Mouse (Mus musculus): ENCODE measurements around the gene Tyrobp.

Gene Tyrobp

GRCm38 (mm10) chr7:30429327-30429726, 15.8 kb downstream of the Tyrobp start:
- DNase-seq, result no peak

GRCm38 (mm10) chr7:30430191-30430590, 16.6 kb downstream of the Tyrobp start:
- peak; percentile 37 for DNase-seq

GRCm38 (mm10) chr7:30431793-30432192, 18.2 kb downstream of the Tyrobp start:
- peak; percentile 96 for DNase-seq

GRCm38 (mm10) chr7:30434238-30434637, 20.7 kb downstream of the Tyrobp start:
- DNase-seq, result no peak

- no peak for DNase-seq
These were observed 21.1 kb downstream of the Tyrobp start for GRCm38 (mm10) chr7:30434701-30435100.

GRCm38 (mm10) chr7:30435156-30435555, 21.6 kb downstream of the Tyrobp start:
- DNase-seq, result no peak

GRCm38 (mm10) chr7:30436879-30437278, 23.3 kb downstream of the Tyrobp start:
- no peak for DNase-seq

GRCm38 (mm10) chr7:30439734-30440133, 26.2 kb downstream of the Tyrobp start:
- DNase-seq, result no peak

GRCm38 (mm10) chr7:30440697-30441096, 27.1 kb downstream of the Tyrobp start:
- peak; percentile 74 for DNase-seq

- peak; percentile 45 for DNase-seq
These were observed 30.1 kb downstream of the Tyrobp start for GRCm38 (mm10) chr7:30443696-30444095.

GRCm38 (mm10) chr7:30444154-30444970, 30.8 kb downstream of the Tyrobp start:
- DNase-seq, result peak; percentile 67

- DNase-seq, result peak; percentile 57
These were observed 31.6 kb downstream of the Tyrobp start, which contains the start of gene Aplp1 for GRCm38 (mm10) chr7:30444971-30445751. TSS of gene Aplp1 (minus strand) at chr7:30445535.

GRCm38 (mm10) chr7:30450241-30450640, 36.7 kb downstream of the Tyrobp start:
- DNase-seq, result no peak

GRCm38 (mm10) chr7:30453327-30453726, 39.8 kb downstream of the Tyrobp start:
- DNase-seq, result no peak

GRCm38 (mm10) chr7:30453766-30454165, 40.2 kb downstream of the Tyrobp start:
- DNase-seq, result no peak

- DNase-seq, result no peak
These were observed 40.7 kb downstream of the Tyrobp start for GRCm38 (mm10) chr7:30454259-30454658.

GRCm38 (mm10) chr7:30456487-30456886, 42.9 kb downstream of the Tyrobp start:
- no peak for DNase-seq

- DNase-seq, result no peak
These were observed 43.5 kb downstream of the Tyrobp start for GRCm38 (mm10) chr7:30456911-30457628.

- no peak for DNase-seq
These were observed 44.2 kb downstream of the Tyrobp start, which contains the start of the genes Kirrel2 and Nphs1 for GRCm38 (mm10) chr7:30457629-30458330. TSS of gene Kirrel2 (minus strand) at chr7:30457690. TSS of gene Nphs1 (plus strand) at chr7:30458315.

GRCm38 (mm10) chr7:30459484-30459883, 45.9 kb downstream of the Tyrobp start:
- DNase-seq, result no peak

GRCm38 (mm10) chr7:30463568-30463967, 50.0 kb downstream of the Tyrobp start:
- DNase-seq, result no peak

GRCm38 (mm10) chr7:30463996-30464395, 50.4 kb downstream of the Tyrobp start:
- no peak for DNase-seq
